In genomic region chr5:101878403-101878802, GRCm38 (mm10) we compare ENCODE assay signal across 14 mouse cellular contexts.
A peak's percentile ranks its signal among the peaks of the same experiment; 100 is the strongest.
DNase-seq lines count a peak whose midpoint lies in the region; ATAC-seq and TF ChIP-seq lines count a peak whose summit lies in the region.
"Had no signal": no experiment of that assay in that cellular context is flagged by ENCODE, and none has a peak within 500 bp of the region (broad histone marks: within the 10 kb centered on the region; RNA-seq: fewer than 3 reads in every experiment).

No protein-coding gene starts in this region.

- no peaks in the 10 kb centered on the region for H3K79me2 ChIP-seq in heart, adult 2 months (replicated peaks; ENCODE audit: control insufficient read depth, insufficient read depth, low read length)

- H3K4me3 ChIP-seq in heart, adult 2 months, result no peak overlapping the region
- no peak overlapping the region for H3K4me3 ChIP-seq in kidney, postnatal 0 days (replicated peaks; ENCODE audit: low read depth, low read length)
- no peak overlapping the region for H3K4me3 ChIP-seq in intestine, postnatal 0 days (ENCODE audit: low read depth, low read length)
- H3K4me3 ChIP-seq in hindbrain, embryonic 12.5 days, result no peak overlapping the region
- H3K4me3 ChIP-seq: forebrain, embryonic 12.5 days; heart, embryonic 15.5 days had no signal

- H3K4me1 ChIP-seq in heart, adult 2 months (ENCODE audit: control insufficient read depth, insufficient read depth, low read length), result no peaks in the 10 kb centered on the region
- H3K4me1 ChIP-seq in kidney, postnatal 0 days (replicated peaks; ENCODE audit: insufficient read depth, low read length), result no peaks in the 10 kb centered on the region
- H3K4me1 ChIP-seq in intestine, postnatal 0 days (replicated peaks; ENCODE audit: control insufficient read depth, insufficient read depth, low read length), result no peaks in the 10 kb centered on the region
- no peaks in the 10 kb centered on the region for H3K4me1 ChIP-seq in hindbrain, embryonic 12.5 days
- H3K4me1 ChIP-seq: forebrain, embryonic 12.5 days; heart, embryonic 15.5 days had no signal

- DNase-seq in heart, adult 2 months, result no peak
- no peak for DNase-seq in heart, adult 8-10 months (ENCODE audit: low spot score)
- no peak for DNase-seq in kidney, postnatal 0 days (ENCODE audit: low spot score)
- no peak for DNase-seq in kidney, adult 9 months
- DNase-seq in right cerebral cortex, postnatal 25 days, result peak; percentile 43
- DNase-seq in right cerebral cortex, postnatal 10 days (ENCODE audit: low spot score in 2 of 2), result no peak
- DNase-seq: cerebellum, adult 11-12 months; gastrocnemius, postnatal 10 days; midbrain, embryonic 14.5 days had no signal

- H3K36me3 ChIP-seq in heart, adult 2 months (ENCODE audit: control insufficient read depth, insufficient read depth, low read length), result no peaks in the 10 kb centered on the region
- H3K36me3 ChIP-seq in kidney, postnatal 0 days (ENCODE audit: insufficient read depth, low read length), result peaks cover 67% of the 10 kb centered on the region
- peaks cover 79% of the 10 kb centered on the region for H3K36me3 ChIP-seq in intestine, postnatal 0 days (ENCODE audit: control insufficient read depth, insufficient read depth)
- peaks cover 78% of the 10 kb centered on the region for H3K36me3 ChIP-seq in hindbrain, embryonic 12.5 days

- no peak overlapping the region for H3K4me2 ChIP-seq in kidney, postnatal 0 days (ENCODE audit: low read length)
- H3K4me2 ChIP-seq in intestine, postnatal 0 days (replicated peaks; ENCODE audit: low read depth), result no peak overlapping the region
- H3K4me2 ChIP-seq in hindbrain, embryonic 12.5 days (replicated peaks), result no peak overlapping the region
- H3K4me2 ChIP-seq: forebrain, embryonic 12.5 days; heart, embryonic 15.5 days had no signal

- TF ChIP-seq POLR2A in heart, adult 2 months (IDR thresholded peaks at IDR 0.05; ENCODE audit: insufficient read depth, low read depth, low read length), result no peak

- intact Hi-C loops in heart, adult 2 months (cut with DNase I), result no loop called here

- no peaks in the 10 kb centered on the region for H3K27me3 ChIP-seq in heart, adult 2 months (ENCODE audit: control insufficient read depth, insufficient read depth, low read length)
- no peaks in the 10 kb centered on the region for H3K27me3 ChIP-seq in kidney, postnatal 0 days (ENCODE audit: insufficient read depth, low read length)
- no peaks in the 10 kb centered on the region for H3K27me3 ChIP-seq in intestine, postnatal 0 days (replicated peaks; ENCODE audit: control insufficient read depth, insufficient read depth, low read length)
- H3K27me3 ChIP-seq in hindbrain, embryonic 12.5 days, result no peaks in the 10 kb centered on the region
- H3K27me3 ChIP-seq: forebrain, embryonic 12.5 days; heart, embryonic 15.5 days had no signal

- ATAC-seq in kidney, postnatal 0 days (replicated peaks; ENCODE audit: low FRiP score, low read depth), result peak; percentile 49
- no peak for ATAC-seq in intestine, postnatal 0 days
- ATAC-seq in hindbrain, embryonic 12.5 days (ENCODE audit: low FRiP score), result no peak

- H3K9me3 ChIP-seq in kidney, postnatal 0 days (replicated peaks; ENCODE audit: low read length), result no peaks in the 10 kb centered on the region
- H3K9me3 ChIP-seq in intestine, postnatal 0 days (ENCODE audit: control insufficient read depth), result no peaks in the 10 kb centered on the region
- H3K9me3 ChIP-seq in hindbrain, embryonic 12.5 days (replicated peaks), result no peaks in the 10 kb centered on the region
- H3K9me3 ChIP-seq: forebrain, embryonic 12.5 days; heart, embryonic 15.5 days had no signal

- no peak for TF ChIP-seq EP300 in heart, adult 2 months (IDR thresholded peaks at IDR 0.05; ENCODE audit: insufficient read depth, low read depth, low read length)

- WGBS in heart, adult 2 months, result 56% methylated on average over 9 of the region's 9 CpGs
- WGBS in kidney, postnatal 0 days, result 32% methylated on average over 9 of the region's 9 CpGs
- WGBS in intestine, postnatal 0 days, result 67% methylated on average over 9 of the region's 9 CpGs
- WGBS in hindbrain, embryonic 12.5 days, result 75% methylated on average over 9 of the region's 9 CpGs

- TF ChIP-seq CTCF in heart, adult 2 months (IDR thresholded peaks at IDR 0.05), result peak; percentile 37
- TF ChIP-seq CTCF in kidney, postnatal 0 days (IDR thresholded peaks at IDR 0.05; ENCODE audit: low read depth), result no peak; the same call in 1 of the 2 replicates
- TF ChIP-seq CTCF in intestine, postnatal 0 days (IDR thresholded peaks at IDR 0.05; ENCODE audit: low read depth), result no peak

- H3K9ac ChIP-seq in heart, adult 2 months (ENCODE audit: low read depth, low read length), result no peak overlapping the region
- no peak overlapping the region for H3K9ac ChIP-seq in kidney, postnatal 0 days (ENCODE audit: low read depth, low read length)
- no peak overlapping the region for H3K9ac ChIP-seq in intestine, postnatal 0 days (ENCODE audit: low read depth, low read length)
- H3K9ac ChIP-seq in hindbrain, embryonic 12.5 days, result no peak overlapping the region
- H3K9ac ChIP-seq: forebrain, embryonic 12.5 days; heart, embryonic 15.5 days had no signal

- no peak overlapping the region for H3K27ac ChIP-seq in heart, adult 2 months
- peak overlapping the region; percentile 15; the same call in 1 of the 2 replicates for H3K27ac ChIP-seq in kidney, postnatal 0 days
- H3K27ac ChIP-seq in intestine, postnatal 0 days (ENCODE audit: low read depth, low read length), result no peak overlapping the region
- H3K27ac ChIP-seq in hindbrain, embryonic 12.5 days, result no peak overlapping the region
- H3K27ac ChIP-seq: forebrain, embryonic 12.5 days; heart, embryonic 15.5 days; macrophage had no signal
